Mouse (Mus musculus) G1E (cell line): ENCODE data around the gene Spink4.

Experiments used
- CTCF ChIP-seq: IDR thresholded peaks from 2 replicates; pipeline ENCODE4 v1.5.1; 2012; ENCODE audit warnings: low read depth, low read length, inconsistent platforms, mixed read lengths
- GATA2 ChIP-seq: IDR thresholded peaks from 2 replicates; pipeline ENCODE4 v1.6.1; 2012; ENCODE audit warnings: low read depth, low read length, inconsistent platforms, borderline replicate concordance
- TAL1 ChIP-seq: conservative IDR thresholded peaks from 2 replicates; pipeline ENCODE4 v1.6.1; 2012; ENCODE audit warnings: low read depth, low read length, inconsistent platforms, mixed read lengths

DNA sequence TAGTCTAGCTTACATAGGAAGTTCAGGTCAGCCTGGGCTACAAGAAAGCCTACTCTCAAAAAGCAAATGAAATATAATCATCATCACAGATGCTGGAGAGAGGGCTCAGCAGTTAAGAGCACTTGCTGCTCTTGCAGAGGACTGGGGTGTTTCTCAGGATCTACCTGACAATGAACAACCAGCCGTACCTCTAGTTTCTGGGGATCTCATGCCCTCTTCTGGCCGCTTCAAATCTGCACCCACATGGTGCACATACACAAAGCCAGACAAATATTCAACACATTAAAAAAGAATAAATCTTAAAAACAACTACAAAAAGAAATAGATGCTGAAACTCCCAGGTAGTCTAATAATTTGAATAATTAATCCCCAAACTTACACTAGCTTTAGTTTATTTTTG, 24.2 kb upstream of the Spink4 start:
- TF ChIP-seq CTCF (no peak), TAL1 (no peak), GATA2 (no peak)
